Mouse (Mus musculus): ENCODE results near the gene Trpm6.

DNA sequence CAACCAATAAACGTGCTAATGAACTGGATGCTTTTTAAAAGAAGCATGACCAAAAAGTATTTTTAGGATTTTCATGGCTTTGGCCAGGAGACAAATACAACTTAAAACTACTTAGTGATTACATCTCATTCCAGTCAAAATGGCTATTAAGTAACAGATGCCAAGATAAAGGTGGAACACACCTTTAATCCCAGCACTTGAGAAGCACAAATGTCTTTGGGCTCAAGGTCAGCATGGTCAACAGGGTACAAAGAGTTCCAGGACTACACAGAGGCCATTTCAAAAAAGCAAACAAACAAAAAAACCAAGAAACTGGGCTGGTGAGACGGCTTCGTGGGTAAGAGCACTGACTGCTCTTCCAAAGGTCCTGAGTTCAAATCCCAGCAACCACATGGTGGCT lies 29.4 kb upstream of the Trpm6 start:
- TF ChIP-seq CTCF (conservative IDR thresholded peaks at IDR 0.05 in 1 of 2, IDR thresholded peaks at IDR 0.05 in 1 of 2; ENCODE audit: low read depth in 2 of 2, low read length in 2 of 2) (no peak), POLR2A (IDR thresholded peaks at IDR 0.05; ENCODE audit: low read depth, low read length) (no peak)

Data from CH12.LX (cell line).